14 mouse cellular contexts compared by ENCODE assay signal in genomic region chr19:53321273-53321672, GRCm38 (mm10). TPM values are rescaled to one million over a fixed set of nuclear protein-coding genes. Genes with fewer than 3 reads are reported as not detected.
A peak's percentile ranks its signal among the peaks of the same experiment; 100 is the strongest.
DNase-seq lines count a peak whose midpoint lies in the region; ATAC-seq and TF ChIP-seq lines count a peak whose summit lies in the region.
"Had no signal": no experiment of that assay in that cellular context is flagged by ENCODE, and none has a peak within 500 bp of the region (broad histone marks: within the 10 kb centered on the region; RNA-seq: fewer than 3 reads in every experiment).

No protein-coding gene starts in this region.

- H3K36me3 ChIP-seq in limb, embryonic 14.5 days (ENCODE audit: control insufficient read depth, insufficient read depth, low read length) = no peaks in the 10 kb centered on the region
- H3K36me3 ChIP-seq in limb, embryonic 10.5 days = no peaks in the 10 kb centered on the region
- no peaks in the 10 kb centered on the region for H3K36me3 ChIP-seq in intestine, embryonic 16.5 days (ENCODE audit: control insufficient read depth, insufficient read depth, low read length)
- H3K36me3 ChIP-seq in small intestine, adult 2 months (ENCODE audit: control insufficient read depth, insufficient read depth, low read length) = no peaks in the 10 kb centered on the region; the same call in 1 of the 2 replicates
- H3K36me3 ChIP-seq: hindbrain, embryonic 12.5 days; neural tube, embryonic 12.5 days had no signal

- no peak overlapping the region for H3K4me2 ChIP-seq in limb, embryonic 14.5 days (replicated peaks; ENCODE audit: low read depth, low read length, severe bottlenecking)
- H3K4me2 ChIP-seq in intestine, embryonic 16.5 days (ENCODE audit: low read depth, low read length) = peak overlapping the region; percentile 11; the same call in 1 of the 2 replicates
- H3K4me2 ChIP-seq: hindbrain, embryonic 12.5 days; neural tube, embryonic 12.5 days had no signal

- no peak for TF ChIP-seq CTCF in small intestine, adult 2 months (IDR thresholded peaks at IDR 0.05; ENCODE audit: extremely low read depth, insufficient read length, insufficient replicate concordance, low read depth, low read length)

- no peak overlapping the region for H3K4me3 ChIP-seq in limb, embryonic 14.5 days (replicated peaks; ENCODE audit: low read length)
- H3K4me3 ChIP-seq in limb, embryonic 10.5 days = no peak overlapping the region
- H3K4me3 ChIP-seq in intestine, embryonic 16.5 days (ENCODE audit: low read length) = no peak overlapping the region
- no peak overlapping the region for H3K4me3 ChIP-seq in small intestine, adult 2 months (ENCODE audit: low read depth, low read length)
- H3K4me3 ChIP-seq: hindbrain, embryonic 12.5 days; left cerebral cortex, adult 2 months; neural tube, embryonic 12.5 days had no signal

- H3K4me1 ChIP-seq in limb, embryonic 14.5 days (ENCODE audit: control insufficient read depth, insufficient read depth, low read length) = peaks cover 18% of the 10 kb centered on the region
- H3K4me1 ChIP-seq in limb, embryonic 10.5 days = peaks cover 32% of the 10 kb centered on the region
- peaks cover 44% of the 10 kb centered on the region for H3K4me1 ChIP-seq in intestine, embryonic 16.5 days (ENCODE audit: control insufficient read depth, insufficient read depth, low read length)
- H3K4me1 ChIP-seq in small intestine, adult 2 months (ENCODE audit: control insufficient read depth, insufficient read depth, insufficient read length, low read length) = peaks cover 39% of the 10 kb centered on the region

- 0 out of 2 replicates have a peak overlapping the region, but pooled peaks have one; percentile 16 for H3K9ac ChIP-seq in limb, embryonic 14.5 days (ENCODE audit: low read depth, low read length, severe bottlenecking)
- peak overlapping the region; percentile 43 for H3K9ac ChIP-seq in intestine, embryonic 16.5 days (ENCODE audit: low read depth, low read length)
- H3K9ac ChIP-seq: hindbrain, embryonic 12.5 days; neural tube, embryonic 12.5 days had no signal

- peak; percentile 32 for DNase-seq in cerebellum, adult 11 months
- DNase-seq in limb, embryonic 14.5 days (ENCODE audit: low spot score) = no peak
- DNase-seq in limb, embryonic 10.5 days (ENCODE audit: low spot score) = no peak
- DNase-seq in spleen, postnatal 14 days (ENCODE audit: low spot score in 2 of 2) = no peak
- no peak for DNase-seq in thymus, postnatal 0 days (ENCODE audit: low spot score)
- DNase-seq: adrenal gland, adult 8-10 months; cerebellum, postnatal 36 days had no signal

- WGBS in limb, embryonic 14.5 days = 68% methylated on average over 10 of the region's 10 CpGs
- WGBS in limb, embryonic 10.5 days = 74% methylated on average over 10 of the region's 10 CpGs
- WGBS in intestine, embryonic 16.5 days = 51% methylated on average over 10 of the region's 10 CpGs
- WGBS in small intestine, adult 2 months = 23% methylated on average over 10 of the region's 10 CpGs

- no peak for ATAC-seq in cerebellum, adult (ENCODE audit: insufficient number of reproducible peaks, low FRiP score, low TSS enrichment)
- no peak for ATAC-seq in limb, embryonic 14.5 days (ENCODE audit: low FRiP score, low read depth)
- peak; percentile 52 for ATAC-seq in intestine, embryonic 16.5 days

- no peak overlapping the region for H3K27ac ChIP-seq in limb, embryonic 14.5 days (replicated peaks; ENCODE audit: low read depth, low read length)
- no peak overlapping the region for H3K27ac ChIP-seq in limb, embryonic 10.5 days
- H3K27ac ChIP-seq in intestine, embryonic 16.5 days (ENCODE audit: low read length) = peak overlapping the region; percentile 73
- peak overlapping the region; percentile 34 for H3K27ac ChIP-seq in small intestine, adult 2 months (ENCODE audit: insufficient read depth, low read depth, low read length)
- H3K27ac ChIP-seq: hindbrain, embryonic 12.5 days; left cerebral cortex, adult 2 months; neural tube, embryonic 12.5 days had no signal

- no peak for TF ChIP-seq POLR2A in limb, embryonic 14.5 days (IDR thresholded peaks at IDR 0.05; ENCODE audit: borderline replicate concordance, extremely low read depth, insufficient read depth, insufficient read length)
- TF ChIP-seq POLR2A in small intestine, adult 2 months (IDR thresholded peaks at IDR 0.05; ENCODE audit: low read depth, low read length) = no peak

- H3K27me3 ChIP-seq in limb, embryonic 14.5 days (ENCODE audit: control insufficient read depth, insufficient read depth, low read length) = no peaks in the 10 kb centered on the region
- H3K27me3 ChIP-seq in limb, embryonic 10.5 days (ENCODE audit: low read depth, poor library complexity, severe bottlenecking) = no peaks in the 10 kb centered on the region
- no peaks in the 10 kb centered on the region for H3K27me3 ChIP-seq in intestine, embryonic 16.5 days (replicated peaks; ENCODE audit: control insufficient read depth, insufficient read depth, low read length)
- no peaks in the 10 kb centered on the region for H3K27me3 ChIP-seq in small intestine, adult 2 months (ENCODE audit: control insufficient read depth, insufficient read depth, low read length)
- H3K27me3 ChIP-seq: hindbrain, embryonic 12.5 days; megakaryocyte, embryonic 14.5 days; neural tube, embryonic 12.5 days had no signal

- H3K9me3 ChIP-seq in limb, embryonic 14.5 days (ENCODE audit: control insufficient read depth, low read length) = no peaks in the 10 kb centered on the region
- no peaks in the 10 kb centered on the region for H3K9me3 ChIP-seq in limb, embryonic 10.5 days (replicated peaks)
- H3K9me3 ChIP-seq in intestine, embryonic 16.5 days (ENCODE audit: control insufficient read depth, low read length) = no peaks in the 10 kb centered on the region
- H3K9me3 ChIP-seq: hindbrain, embryonic 12.5 days; megakaryocyte, embryonic 14.5 days; neural tube, embryonic 12.5 days had no signal

RNA-seq across cellular contexts. Expression of gene Mxi1, which starts 11.0 kb away (rescaled TPM):
- polyA plus RNA-seq in limb, embryonic 14.5 days (2012; rRNA removed) = 25.8 and 28.5 TPM in 2 replicates
- polyA plus RNA-seq in limb, embryonic 14.5 days (2014; fragmentation: Nextera tagmentation; extraction: Ambion mirVana) = 40.1 and 42.2 TPM in 2 replicates
- polyA plus RNA-seq in limb, embryonic 10.5 days (2016; fragmentation: Nextera tagmentation; extraction: Ambion mirVana) = 28.6 and 32.4 TPM in 2 replicates
- polyA plus RNA-seq in intestine, embryonic 16.5 days (2015; fragmentation: Nextera tagmentation; extraction: Ambion mirVana) = 10.3 and 12.9 TPM in 2 replicates
- 30.7 and 66.0 TPM in 2 replicates for polyA plus RNA-seq in small intestine, adult 2 months (2012; rRNA removed)
- 40.5 and 45.0 TPM in 2 replicates for polyA plus RNA-seq in thymus, postnatal 0 days (2015; fragmentation: Nextera tagmentation; extraction: Ambion mirVana)

RNA-seq across cellular contexts. Expression of gene Gm10197, which starts 50.3 kb away (rescaled TPM):
- polyA plus RNA-seq in limb, embryonic 14.5 days (2012; rRNA removed) = not detected in 2 replicates
- 4.4 TPM in 1 of 2 replicates, not detected in the other for polyA plus RNA-seq in limb, embryonic 14.5 days (2014; fragmentation: Nextera tagmentation; extraction: Ambion mirVana)
- 6.6 TPM in 1 of 2 replicates, not detected in the other for polyA plus RNA-seq in limb, embryonic 10.5 days (2016; fragmentation: Nextera tagmentation; extraction: Ambion mirVana)
- polyA plus RNA-seq in intestine, embryonic 16.5 days (2015; fragmentation: Nextera tagmentation; extraction: Ambion mirVana) = not detected in 2 replicates
- not detected in 2 replicates for polyA plus RNA-seq in small intestine, adult 2 months (2012; rRNA removed)
- polyA plus RNA-seq in thymus, postnatal 0 days (2015; fragmentation: Nextera tagmentation; extraction: Ambion mirVana) = 2.1 and 2.5 TPM in 2 replicates
- polyA plus RNA-seq: hindbrain, embryonic 12.5 days; neural tube, embryonic 12.5 days had no signal

Comparison
In these comparisons a context has a peak if more than half of its experiments do, and no peak if none do; other contexts are left out.
1. H3K27ac ChIP-seq: peak in intestine, embryonic 16.5 days (single experiment) and small intestine, adult 2 months (single experiment); none in limb, embryonic 14.5 days (single experiment) and limb, embryonic 10.5 days (single experiment).